Mouse (Mus musculus) c-Kit-negative CD71-positive TER-119-positive erythroid progenitor cells, embryonic 14.5 days (primary cell): Measurements from ENCODE around the gene Ranbp17.

ENCODE experiments used
- DNase-seq: peaks from one replicate; pipeline ENCODE4 v3.0.0-alpha.2; 2013; ENCODE audit warnings: low read depth, low spot score

The Ranbp17 gene

GRCm38 (mm10) chr11:33404651-33405050, 108.9 kb downstream of the Ranbp17 start:
- no peak for DNase-seq

GRCm38 (mm10) chr11:33399346-33399745, 114.2 kb downstream of the Ranbp17 start:
- no peak for DNase-seq

GRCm38 (mm10) chr11:33398701-33399100, 114.8 kb downstream of the Ranbp17 start:
- no peak for DNase-seq

- DNase-seq: no peak
These were observed 117.3 kb downstream of the Ranbp17 start for GRCm38 (mm10) chr11:33396275-33396674.

- DNase-seq: no peak
These were observed 119.5 kb downstream of the Ranbp17 start for GRCm38 (mm10) chr11:33394093-33394492.

- no peak for DNase-seq
These were observed 124.9 kb downstream of the Ranbp17 start for GRCm38 (mm10) chr11:33388685-33389084.

GRCm38 (mm10) chr11:33361867-33362266, 151.7 kb downstream of the Ranbp17 start:
- DNase-seq: no peak

GRCm38 (mm10) chr11:33349269-33349668, 164.3 kb downstream of the Ranbp17 start:
- no peak for DNase-seq

- no peak for DNase-seq
These were observed 171.5 kb downstream of the Ranbp17 start for GRCm38 (mm10) chr11:33342061-33342460.

- DNase-seq: no peak
These were observed 176.9 kb downstream of the Ranbp17 start for GRCm38 (mm10) chr11:33336552-33337121.

GRCm38 (mm10) chr11:33335616-33336015, 177.9 kb downstream of the Ranbp17 start:
- DNase-seq: no peak

- DNase-seq: no peak
These were observed 181.4 kb downstream of the Ranbp17 start for GRCm38 (mm10) chr11:33332137-33332536.

GRCm38 (mm10) chr11:33319006-33319611, 194.4 kb downstream of the Ranbp17 start:
- DNase-seq: no peak

- no peak for DNase-seq
These were observed 204.0 kb downstream of the Ranbp17 start for GRCm38 (mm10) chr11:33309566-33309965.

- DNase-seq: no peak
These were observed 212.7 kb downstream of the Ranbp17 start for GRCm38 (mm10) chr11:33300859-33301258.

- DNase-seq: no peak
These were observed 214.2 kb downstream of the Ranbp17 start for GRCm38 (mm10) chr11:33299371-33299770.

GRCm38 (mm10) chr11:33297121-33297520, 216.4 kb downstream of the Ranbp17 start:
- no peak for DNase-seq

GRCm38 (mm10) chr11:33295422-33295821, 218.1 kb downstream of the Ranbp17 start:
- no peak for DNase-seq

GRCm38 (mm10) chr11:33294063-33294462, 219.5 kb downstream of the Ranbp17 start:
- no peak for DNase-seq

- no peak for DNase-seq
These were observed 235.0 kb downstream of the Ranbp17 start for GRCm38 (mm10) chr11:33278571-33278970.

- DNase-seq: no peak
These were observed 236.9 kb downstream of the Ranbp17 start, which contains the start of gene Gm12117 for GRCm38 (mm10) chr11:33276637-33277036. Gm12117 (minus strand) TSS chr11:33276737.

GRCm38 (mm10) chr11:33274816-33275215, 238.7 kb downstream of the Ranbp17 start:
- no peak for DNase-seq

GRCm38 (mm10) chr11:33274294-33274693, 239.3 kb downstream of the Ranbp17 start:
- no peak for DNase-seq

GRCm38 (mm10) chr11:33240295-33240694, 273.3 kb downstream of the Ranbp17 start:
- DNase-seq: no peak
